Mouse (Mus musculus): Measurements from ENCODE around the gene Crnn. TPM values are rescaled to one million over a fixed set of nuclear protein-coding genes. Genes with fewer than 3 reads are reported as not detected.

Crnn gene
- polyA plus RNA-seq, 1 experiment from 2014 or later = not detected

Other genes with a start within 250 kb of the Crnn start
- gene Lce3a, start 218.6 kb upstream of the Crnn start, polyA plus RNA-seq (2016; fragmentation: Nextera tagmentation; extraction: Ambion mirVana) = not detected in 2 replicates
- gene Lce3b, start 211.8 kb upstream of the Crnn start, polyA plus RNA-seq (2016; fragmentation: Nextera tagmentation; extraction: Ambion mirVana) = not detected in 2 replicates
- gene Lce3c, start 200.3 kb upstream of the Crnn start, polyA plus RNA-seq (2016; fragmentation: Nextera tagmentation; extraction: Ambion mirVana) = not detected in 2 replicates
- gene Lce3d, start 187.4 kb upstream of the Crnn start, polyA plus RNA-seq (2016; fragmentation: Nextera tagmentation; extraction: Ambion mirVana) = not detected in 2 replicates
- not detected in 2 replicates for gene Lce3e, start 177.7 kb upstream of the Crnn start, polyA plus RNA-seq (2016; fragmentation: Nextera tagmentation; extraction: Ambion mirVana)
- not detected in 2 replicates for gene Lce3f, start 152.6 kb upstream of the Crnn start, polyA plus RNA-seq (2016; fragmentation: Nextera tagmentation; extraction: Ambion mirVana)
- 0.24 and 0.60 TPM in 2 replicates for gene Crct1, start 129.1 kb upstream of the Crnn start, polyA plus RNA-seq (2016; fragmentation: Nextera tagmentation; extraction: Ambion mirVana)
- not detected in 2 replicates for gene Lce1m, start 125.7 kb upstream of the Crnn start, polyA plus RNA-seq (2016; fragmentation: Nextera tagmentation; extraction: Ambion mirVana)
- gene Gm4858, start 76.0 kb upstream of the Crnn start, polyA plus RNA-seq (2016; fragmentation: Nextera tagmentation; extraction: Ambion mirVana) = not detected in 2 replicates
- gene Flg2, start 52.5 kb downstream of the Crnn start, polyA plus RNA-seq (2016; fragmentation: Nextera tagmentation; extraction: Ambion mirVana) = not detected in 2 replicates
- not detected in 2 replicates for gene Flg, start 128.7 kb downstream of the Crnn start, polyA plus RNA-seq (2016; fragmentation: Nextera tagmentation; extraction: Ambion mirVana)
- gene Hrnr, start 175.0 kb downstream of the Crnn start, polyA plus RNA-seq (2016; fragmentation: Nextera tagmentation; extraction: Ambion mirVana) = not detected in 2 replicates
- not detected in 2 replicates for gene Rptn, start 248.9 kb downstream of the Crnn start, polyA plus RNA-seq (2016; fragmentation: Nextera tagmentation; extraction: Ambion mirVana)

Data from hindbrain, embryonic 10.5 days (tissue).